Mouse (Mus musculus) MN1 (cell line): Measurements from ENCODE around the gene Grik4.

Experiments used
- DNase-seq: peaks from one replicate; pipeline ENCODE4 v3.0.0-alpha.2; 2016; ENCODE audit warnings: low spot score

Grik4 gene

DNA sequence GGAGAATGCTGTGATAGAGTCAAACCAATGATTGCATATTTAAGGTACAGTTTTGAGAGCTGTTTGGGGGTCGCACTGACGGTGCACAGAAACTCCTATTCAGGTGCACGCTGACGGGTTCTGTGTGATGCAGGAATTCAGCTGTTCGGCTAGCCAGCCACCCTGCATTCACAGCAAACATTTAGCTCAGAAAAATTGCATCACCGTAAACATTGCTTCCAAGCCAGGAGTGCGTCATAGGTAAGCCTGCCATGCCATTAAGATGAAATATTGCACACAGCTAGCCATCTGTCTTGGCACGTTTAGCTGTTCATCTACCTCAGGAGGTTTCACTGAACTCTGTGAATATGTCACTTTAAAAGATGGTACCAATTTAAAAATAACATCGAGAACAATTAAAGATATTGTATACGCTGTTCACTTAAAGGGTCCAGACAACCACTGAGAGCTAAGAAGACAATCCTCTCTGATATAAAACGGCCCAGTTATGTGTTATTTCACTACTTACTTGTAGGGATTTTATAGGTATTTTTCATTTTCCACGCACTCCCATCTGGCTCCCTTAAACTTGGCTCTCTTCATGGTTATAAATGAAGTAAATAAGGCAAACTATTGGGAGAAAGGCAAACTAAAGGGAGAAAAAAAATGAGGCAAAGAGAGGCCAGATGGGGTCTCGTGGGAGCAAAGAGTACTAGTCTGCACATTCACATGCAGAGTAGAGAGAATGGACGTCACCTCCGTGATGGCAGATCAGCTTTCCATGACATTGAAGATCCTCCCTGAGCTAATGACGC is 453.5 kb downstream of the Grik4 start:
- no peak for DNase-seq

DNA sequence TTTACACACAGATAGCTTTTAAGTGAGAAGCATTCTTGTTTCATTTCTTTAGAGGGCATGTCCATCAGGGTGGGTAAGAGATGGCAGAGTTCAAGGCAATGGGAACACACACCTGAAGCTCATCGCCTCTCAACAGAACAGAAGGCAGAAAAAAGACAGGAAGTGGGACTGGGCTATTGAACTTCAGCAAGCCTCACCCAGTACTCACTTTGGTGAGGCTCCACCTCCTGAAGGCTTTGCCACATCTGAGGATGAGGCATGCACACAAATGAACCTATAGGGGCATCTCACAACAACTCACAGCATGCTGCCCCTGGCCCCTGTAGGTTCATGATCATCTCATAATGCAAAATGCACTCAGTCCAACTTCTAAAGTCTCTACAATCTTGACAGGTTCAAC is 456.2 kb downstream of the Grik4 start:
- DNase-seq: no peak

DNA sequence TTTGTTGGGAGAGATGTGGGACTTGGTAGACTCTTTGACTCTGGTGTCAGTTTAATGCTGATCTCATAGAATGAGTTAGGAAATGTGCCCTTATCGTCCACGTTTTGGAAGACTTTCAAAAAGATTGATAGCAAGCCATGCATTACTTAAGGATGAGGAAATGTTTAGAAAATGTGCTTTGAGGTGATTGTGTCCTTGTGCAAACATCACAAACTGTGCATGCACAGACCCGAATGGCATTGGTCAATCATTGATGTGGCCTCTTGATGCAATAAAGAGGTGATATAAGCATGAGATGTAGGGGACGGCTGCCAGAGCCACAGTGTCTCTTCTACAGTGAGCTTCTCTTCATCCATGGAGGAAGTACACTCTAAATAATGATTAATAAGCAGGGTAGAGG is 457.4 kb downstream of the Grik4 start:
- no peak for DNase-seq

DNA sequence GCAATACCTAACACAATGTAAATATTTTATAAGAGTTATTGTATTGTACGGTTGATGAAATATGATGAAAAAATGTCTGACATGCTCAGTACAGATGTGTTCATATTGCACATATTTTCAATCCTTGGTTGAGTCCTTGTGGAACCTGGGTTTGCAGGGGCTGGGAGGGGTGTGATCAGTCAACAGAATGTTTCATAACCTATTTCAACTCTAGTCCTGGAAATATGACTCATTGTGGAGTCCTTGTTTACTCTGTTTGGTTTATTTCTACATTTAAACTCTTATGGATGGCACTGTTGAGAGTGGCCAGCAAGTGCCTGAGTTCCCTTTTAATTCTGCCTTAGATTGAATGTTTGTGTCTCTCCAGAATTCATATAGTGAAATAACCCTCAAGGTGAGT is 459.6 kb downstream of the Grik4 start:
- DNase-seq: no peak

DNA sequence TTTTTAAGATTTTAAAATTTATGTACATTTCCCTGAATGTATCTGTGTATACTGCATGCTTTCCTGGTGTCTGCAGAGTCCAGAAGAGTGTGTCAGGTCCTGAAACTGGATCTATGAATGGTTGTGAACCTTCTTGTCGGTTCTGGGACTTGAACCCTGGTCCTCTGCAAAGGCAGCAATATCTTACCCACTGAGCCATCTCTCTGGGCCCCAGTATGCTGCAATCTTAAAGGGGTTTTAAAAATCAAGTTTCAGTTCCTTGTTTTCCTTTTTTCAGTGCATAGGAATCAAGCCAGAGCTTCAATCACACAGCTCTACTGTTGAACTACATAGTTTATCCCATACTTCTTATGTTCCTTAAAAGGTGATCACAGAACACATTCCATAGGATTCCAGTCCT is 461.3 kb downstream of the Grik4 start:
- no peak for DNase-seq

DNA sequence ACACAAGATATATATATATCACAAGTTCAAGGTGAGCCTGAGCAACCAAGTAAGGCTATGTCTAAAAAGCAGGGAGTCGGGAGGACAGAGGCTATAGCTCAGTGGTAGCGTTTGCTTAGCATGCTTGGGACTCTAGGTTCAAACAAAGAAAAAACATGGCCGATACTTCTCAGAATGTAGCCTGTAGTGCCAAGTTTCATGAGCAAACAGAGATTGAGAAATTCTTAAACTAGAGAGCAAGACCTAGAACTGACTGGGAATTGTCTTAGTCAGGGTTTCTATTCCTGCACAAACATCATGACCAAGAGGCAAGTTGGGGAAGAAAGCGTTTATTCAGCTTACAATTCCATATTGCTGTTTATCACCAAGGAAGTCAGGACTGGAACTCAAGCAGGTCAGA is 468.1 kb downstream of the Grik4 start:
- no peak for DNase-seq

DNA sequence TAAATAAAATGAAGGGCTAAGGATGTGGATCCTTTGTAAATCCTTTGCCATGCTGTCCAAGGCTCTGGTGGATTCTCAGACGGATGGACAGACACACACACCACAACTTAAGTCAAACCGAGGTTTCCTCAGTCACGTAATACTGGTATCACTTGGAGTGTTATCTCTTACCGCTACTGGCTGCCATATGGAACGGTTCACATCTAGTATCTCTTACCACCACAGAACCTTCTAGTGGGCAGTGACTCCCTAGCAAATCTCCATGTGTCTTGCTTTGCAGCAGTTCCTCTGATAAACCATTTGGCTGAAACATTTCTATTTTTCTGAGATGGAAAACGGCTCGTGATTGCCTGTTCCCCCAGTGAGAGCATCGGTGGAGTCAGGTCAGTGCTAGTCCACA is 470.0 kb downstream of the Grik4 start:
- DNase-seq: no peak

DNA sequence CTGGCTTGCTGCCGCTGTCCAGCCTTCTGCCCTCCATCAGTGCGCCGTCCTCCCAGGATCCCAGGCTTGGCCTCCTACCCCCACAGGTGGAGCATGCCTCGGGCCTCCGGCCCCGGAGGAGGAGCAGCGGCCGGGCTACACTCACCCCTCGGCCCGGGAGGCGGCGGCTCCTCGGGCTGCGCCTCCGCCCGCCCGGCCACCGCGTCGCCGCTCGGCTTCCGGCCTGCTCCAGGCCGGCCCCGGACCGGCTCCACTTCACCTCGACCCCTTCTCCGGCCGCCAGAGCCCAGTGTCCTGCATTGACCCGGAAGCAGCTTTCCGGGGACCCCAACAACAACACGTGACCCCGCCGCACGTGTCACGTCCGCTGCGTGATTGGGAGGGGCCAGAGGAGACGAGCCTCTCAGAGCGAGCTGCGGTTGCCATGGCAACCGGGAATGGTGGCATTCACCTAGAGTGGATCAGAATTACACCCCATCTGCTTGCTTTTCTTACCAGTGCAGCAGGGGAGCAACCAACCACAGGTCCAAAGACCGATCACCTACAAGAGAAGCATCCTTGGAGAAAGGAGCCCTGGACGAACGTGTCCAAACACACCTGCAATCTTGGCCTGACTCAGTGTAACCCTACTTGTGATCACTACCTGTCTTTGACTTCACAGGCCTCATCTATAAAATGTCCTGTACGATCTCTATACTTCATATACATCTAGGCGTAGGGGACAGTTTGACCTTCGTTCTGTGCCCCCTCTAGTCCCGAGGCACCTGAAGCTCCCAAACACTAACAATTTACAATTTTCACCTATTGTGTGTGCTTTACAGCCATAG is 472.2 kb downstream of the Grik4 start:
- peak; percentile 92 for DNase-seq

DNA sequence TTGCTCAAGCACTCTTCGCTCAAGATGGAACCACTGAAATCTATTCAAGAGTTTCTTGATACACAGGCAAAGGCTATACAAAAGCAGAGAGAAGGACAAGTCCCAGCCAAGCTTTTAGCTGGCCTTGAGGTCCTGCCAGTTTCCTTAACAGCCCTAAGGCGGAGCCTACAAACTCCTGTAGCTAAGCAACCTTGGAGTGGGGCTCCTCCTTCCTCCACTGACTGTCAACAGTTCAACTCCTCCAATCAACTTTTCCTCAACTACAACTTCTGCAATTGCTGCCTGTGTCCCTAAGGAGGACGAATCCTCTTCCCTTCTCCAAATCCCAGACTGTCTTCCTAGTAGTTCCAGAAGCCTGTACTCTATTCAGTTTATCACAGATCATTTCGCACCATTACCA is 473.1 kb downstream of the Grik4 start:
- peak; percentile 52 for DNase-seq

DNA sequence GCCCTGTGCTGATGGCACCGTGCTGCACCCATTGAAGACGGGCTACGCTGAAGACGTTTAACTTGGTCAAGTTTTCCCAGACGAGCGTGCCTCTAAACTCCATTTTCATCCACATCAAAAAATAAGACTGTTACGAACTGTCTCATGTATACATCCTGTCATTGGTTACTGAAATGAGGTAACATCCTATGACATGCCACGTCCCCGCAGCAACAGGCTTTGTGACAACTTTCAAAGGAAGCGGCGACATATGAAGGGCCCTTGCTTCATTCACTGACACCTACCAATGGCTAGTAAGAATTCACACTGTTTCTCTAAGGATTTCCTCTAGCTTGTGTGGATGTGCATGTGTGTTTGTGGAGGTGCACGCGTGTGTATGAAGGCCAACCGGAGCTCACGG is 475.0 kb downstream of the Grik4 start:
- DNase-seq: no peak

DNA sequence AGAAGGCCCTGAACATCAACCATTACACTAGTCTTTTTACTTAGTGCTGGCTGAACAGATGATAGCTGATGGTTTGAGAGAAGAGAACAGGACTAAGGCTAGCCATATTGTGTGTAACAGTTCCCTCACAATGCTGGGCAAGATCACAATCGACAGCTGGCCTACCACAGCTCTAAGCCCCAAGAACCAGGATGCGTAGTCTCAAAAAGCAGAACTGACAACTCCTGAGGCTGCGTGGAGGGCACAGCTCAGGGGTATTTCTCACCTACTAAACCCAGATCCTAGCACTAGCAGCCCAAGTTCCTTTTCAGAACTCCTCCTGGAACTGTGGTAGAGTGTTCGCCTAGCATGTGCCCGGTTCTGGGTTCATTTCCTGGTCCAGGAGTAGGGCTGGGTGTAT is 475.9 kb downstream of the Grik4 start:
- DNase-seq: no peak
